Mouse (Mus musculus) telencephalon, adult 2 months (tissue): ENCODE measurements around the gene Vwa8.

Experiments used
- DNase-seq: peaks from one replicate; pipeline ENCODE4 v3.0.0-alpha.2; 2011; ENCODE audit warnings: low read depth, low spot score

Gene Vwa8

DNA sequence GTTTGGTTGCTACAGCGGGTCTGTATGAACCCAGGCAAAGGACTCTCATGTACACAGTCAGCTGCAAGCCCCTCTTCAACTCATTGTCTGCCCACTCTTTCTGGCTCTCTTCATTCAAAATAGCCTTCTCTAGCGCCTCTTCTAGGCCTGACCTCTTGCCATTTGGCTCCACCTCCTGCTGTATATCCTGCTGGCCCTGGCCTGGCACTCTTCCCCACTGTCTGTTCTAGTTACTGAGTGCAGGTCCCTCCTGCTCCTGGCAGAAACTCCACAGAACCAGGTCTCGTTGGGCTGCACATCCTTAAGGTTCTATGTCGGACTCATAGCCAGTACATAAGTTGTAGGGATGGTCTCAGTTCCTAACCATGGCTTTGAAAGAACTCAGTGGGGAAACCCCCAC lies 293.5 kb downstream of the Vwa8 start:
- no peak for DNase-seq

- DNase-seq, result no peak
Measured at GRCm38 (mm10) chr14:79143696-79144095, 294.8 kb downstream of the Vwa8 start.

DNA sequence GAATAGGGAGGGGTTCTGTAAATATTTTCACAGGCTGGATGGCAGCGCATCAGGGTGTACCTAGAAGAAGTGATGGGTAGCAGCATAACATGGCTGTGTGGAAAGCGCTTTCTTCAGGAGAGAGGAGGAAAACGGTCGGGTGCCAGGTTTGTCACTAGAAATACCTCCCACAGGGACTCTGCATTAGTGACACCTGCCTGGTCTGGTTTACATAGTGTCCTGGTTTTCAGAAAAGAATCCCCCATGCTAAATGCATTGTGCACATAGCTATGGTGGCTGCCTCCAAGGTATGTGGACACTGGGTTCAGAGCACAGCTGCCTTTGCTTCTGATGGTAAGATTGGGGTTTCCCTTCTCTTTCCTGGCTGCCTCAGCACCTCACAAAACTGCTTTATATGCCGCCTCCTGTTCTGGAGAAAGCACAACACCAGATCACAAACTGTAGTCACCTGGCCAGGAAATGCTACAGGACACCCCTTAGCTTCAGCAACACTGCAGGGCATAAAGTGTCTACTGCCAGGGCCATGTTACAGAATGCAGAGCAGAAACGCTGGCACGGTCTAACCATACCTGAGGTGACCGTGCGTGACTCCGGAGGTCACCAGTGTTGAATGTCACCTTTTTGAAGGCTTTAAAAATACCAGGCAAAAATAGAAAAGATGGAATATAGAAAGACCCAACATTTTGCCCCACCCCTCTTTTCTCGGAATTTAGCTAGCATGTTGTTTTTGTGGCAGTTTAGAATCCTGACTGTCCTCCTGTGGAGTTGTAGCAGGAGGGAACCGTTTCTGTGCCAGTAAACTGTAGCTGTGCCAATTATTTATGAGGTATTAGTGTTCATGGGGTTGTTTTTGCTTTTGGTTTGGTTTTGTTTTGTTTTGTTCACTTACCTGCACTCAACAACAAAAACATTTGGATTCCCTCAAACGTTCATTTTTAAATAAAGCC lies 295.7 kb downstream of the Vwa8 start:
- DNase-seq, result no peak

DNA sequence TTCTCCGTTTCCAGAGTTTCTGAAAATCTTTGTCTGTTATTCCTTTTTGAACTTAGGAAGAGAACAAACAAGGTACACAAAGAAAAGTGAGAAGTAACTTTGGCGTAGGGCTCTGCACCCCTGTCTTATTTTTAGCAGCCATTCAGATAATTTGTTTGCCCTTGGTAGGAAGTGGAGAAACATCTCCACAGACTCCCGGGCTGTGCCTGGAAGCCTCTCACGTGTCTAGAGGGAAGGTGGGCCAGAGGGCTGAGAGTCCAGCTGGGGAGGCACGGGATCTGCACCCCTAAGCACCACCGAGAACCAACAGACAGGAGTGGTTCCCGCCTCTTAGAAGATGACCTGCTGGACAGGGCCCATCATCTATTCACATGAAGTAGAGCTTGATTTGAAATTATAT lies 302.9 kb downstream of the Vwa8 start:
- DNase-seq, result no peak

DNA sequence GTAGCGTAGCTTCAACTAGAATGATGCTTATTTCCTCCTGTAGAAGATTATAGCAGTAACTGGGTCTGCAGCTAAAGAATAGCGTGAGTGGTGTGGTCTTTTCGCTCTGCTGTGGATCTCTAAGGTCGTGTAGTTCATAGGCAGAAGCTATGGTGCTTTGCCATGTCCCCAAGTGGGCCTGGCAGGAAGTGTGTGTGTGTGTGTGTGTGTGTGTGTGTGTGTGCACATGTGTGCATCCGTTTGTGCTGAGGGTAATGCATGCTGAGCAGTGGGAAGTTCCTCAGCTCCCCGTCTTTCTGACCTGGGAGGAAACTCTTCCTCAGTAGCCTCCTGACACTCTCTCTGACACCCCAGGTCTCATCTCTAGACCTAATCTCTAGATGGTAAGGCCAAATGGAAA lies 305.0 kb downstream of the Vwa8 start:
- no peak for DNase-seq

GRCm38 (mm10) chr14:79154961-79155360 lies 306.1 kb downstream of the Vwa8 start:
- no peak for DNase-seq

DNA sequence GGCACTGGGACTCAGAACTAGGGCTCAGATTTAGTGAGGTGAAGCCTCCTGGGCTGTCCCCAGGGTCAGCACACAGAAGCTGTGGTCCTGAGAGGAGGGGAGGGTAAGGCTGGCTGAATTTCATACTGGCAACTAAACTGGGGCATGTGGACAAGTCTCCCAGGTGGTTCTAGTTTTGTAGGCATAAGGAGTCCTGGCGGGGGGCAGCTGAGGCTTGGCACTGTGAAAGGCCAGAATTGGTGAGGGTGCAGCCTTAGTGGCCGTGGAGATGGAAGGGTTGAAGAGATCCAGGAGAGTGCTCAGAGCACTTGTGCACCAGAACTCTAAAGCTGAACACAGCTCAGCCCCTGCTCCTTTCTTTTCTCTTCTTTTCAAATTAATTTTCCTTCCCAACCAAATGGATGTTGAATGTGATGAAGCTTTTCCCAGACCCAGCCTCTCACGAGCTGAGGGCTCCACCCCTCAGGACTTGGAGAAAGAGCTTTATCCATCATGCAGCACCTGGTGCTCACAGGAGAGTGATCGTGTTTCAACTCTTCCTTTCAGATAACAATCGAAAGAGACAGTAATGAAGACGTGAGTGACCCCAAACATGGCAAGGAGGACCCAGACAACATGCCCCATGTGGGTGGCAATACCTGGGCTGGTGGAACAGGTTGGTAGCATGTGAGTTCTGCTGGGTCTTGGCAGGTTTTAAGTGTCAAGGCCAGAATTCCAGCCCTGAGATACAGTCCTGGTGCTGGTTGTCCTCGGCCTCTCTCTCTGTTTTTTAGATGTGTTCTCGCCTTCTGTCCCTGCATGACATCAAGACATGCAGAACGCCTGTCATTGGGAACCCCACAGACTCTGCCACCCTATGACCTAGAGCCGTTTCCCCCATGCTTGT lies 307.9 kb downstream of the Vwa8 start:
- DNase-seq, result no peak

DNA sequence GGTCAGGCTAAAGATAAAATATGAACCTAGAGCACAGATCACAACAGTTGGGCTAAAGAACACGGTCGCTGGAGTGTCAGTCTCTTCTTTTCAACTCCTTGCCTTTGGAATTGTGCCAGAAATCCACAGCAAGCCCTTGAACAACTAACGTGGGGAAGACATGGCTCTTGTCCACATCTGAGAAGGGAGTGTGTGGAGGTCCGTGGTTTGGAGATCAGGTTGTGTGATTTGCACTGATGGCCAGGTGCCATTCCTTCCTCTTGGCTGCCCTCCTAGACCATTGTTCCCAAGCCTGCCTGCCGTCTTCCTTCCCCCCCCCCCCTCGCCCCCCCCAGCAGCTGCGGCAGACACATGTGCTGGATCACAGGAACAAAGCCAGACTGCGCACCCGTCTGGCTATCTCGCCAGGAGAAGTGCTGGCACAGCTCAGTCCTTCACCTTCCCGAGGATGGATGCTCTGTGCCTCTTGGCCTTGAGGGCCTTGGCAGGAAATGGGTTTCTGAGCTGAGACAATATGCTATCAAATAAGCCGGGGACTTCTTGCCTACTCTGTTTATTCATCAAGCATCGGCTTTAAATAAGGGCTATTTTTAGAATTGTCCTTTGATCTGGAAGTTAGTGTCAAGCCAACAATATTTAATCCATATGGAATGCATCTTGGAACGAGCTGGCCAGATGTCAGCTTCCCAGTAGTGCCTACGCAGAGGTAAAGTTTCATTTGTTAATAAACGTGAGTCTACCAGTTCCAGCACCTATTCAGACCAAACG lies 308.8 kb downstream of the Vwa8 start:
- no peak for DNase-seq

GRCm38 (mm10) chr14:79158219-79158521 lies 309.3 kb downstream of the Vwa8 start:
- no peak for DNase-seq

DNA sequence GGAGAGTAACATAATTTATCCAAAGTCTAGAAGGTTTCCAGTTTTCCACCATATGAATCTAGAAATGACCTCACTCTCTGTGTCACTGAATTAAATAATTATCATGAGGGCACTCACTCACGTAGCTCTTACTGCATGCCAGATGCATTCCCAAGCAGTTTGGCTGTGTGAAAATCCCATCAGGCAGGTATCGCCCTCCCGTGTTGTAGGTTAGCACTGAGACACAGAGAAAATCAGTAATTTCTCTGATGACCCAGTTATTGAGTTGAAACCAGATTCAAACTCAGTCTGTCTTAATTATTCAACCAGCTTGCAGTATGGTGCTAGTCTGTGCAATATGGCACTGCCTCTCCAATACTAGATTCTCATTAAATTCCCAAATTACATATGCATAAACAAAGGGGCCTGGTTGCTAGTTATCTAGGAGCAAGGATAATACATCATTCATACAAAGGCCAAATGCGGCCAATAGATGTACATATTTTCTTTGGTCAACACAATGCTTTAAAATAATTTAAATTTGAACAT lies 309.9 kb downstream of the Vwa8 start:
- no peak for DNase-seq

DNA sequence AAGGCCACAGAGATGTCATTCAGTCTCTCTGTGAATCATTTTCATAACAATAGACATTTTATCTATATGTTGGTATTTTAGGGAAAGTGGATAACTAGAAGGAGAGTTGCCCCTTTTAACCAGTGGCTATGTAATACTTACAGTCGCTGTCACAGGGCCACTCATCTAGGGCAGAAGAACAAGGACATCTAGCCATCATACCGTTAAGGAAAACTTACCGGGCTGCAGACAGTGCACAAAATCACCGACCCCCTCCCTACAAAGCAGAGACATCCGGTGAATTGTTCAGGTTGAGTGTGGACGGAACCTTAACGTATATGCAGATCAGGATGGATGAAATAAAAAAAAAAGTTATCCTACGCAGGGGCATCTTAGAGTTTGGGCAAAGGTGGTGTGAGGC lies 310.6 kb downstream of the Vwa8 start:
- no peak for DNase-seq

- no peak for DNase-seq
Measured at GRCm38 (mm10) chr14:79160486-79160885, 311.6 kb downstream of the Vwa8 start.

DNA sequence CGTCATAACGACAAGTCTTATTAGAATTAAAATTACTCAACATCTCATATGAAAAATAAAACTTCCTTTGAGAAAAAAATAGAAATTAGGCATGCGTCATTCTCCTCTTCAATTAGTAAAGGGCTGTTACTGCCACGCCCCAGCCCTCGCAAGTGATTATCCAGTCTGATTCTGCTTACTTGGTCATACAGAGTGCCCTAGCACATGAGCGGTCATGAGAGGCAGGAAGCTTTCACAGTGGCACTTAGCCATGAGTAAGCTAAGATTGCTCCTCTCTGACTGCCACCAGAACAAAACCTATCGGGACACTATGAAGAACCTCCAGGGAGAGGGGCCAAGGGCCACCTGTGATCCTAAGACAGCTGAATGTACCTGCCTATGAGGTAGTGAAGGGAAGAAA lies 312.1 kb downstream of the Vwa8 start:
- no peak for DNase-seq

DNA sequence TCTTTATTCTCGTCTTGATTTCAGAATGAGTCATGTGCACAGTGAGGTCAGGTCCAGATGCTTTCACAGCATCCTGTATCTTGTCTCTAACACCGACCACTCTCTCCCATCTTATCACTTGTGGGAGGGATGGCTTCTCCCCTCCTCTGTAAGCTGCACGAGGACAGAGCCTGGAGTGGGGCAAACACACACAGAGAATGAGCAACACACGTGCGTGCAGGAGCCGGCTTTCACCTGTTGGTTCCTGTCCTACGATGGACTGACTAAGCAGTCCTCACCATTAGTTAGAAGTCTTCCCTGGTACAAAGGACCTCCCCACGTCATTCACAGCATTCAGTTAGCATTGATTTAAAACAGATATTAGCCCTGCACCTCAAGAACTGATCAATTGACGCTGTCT lies 312.9 kb downstream of the Vwa8 start:
- DNase-seq, result no peak

- DNase-seq, result no peak
Measured at GRCm38 (mm10) chr14:79162678-79163077, 313.8 kb downstream of the Vwa8 start.

DNA sequence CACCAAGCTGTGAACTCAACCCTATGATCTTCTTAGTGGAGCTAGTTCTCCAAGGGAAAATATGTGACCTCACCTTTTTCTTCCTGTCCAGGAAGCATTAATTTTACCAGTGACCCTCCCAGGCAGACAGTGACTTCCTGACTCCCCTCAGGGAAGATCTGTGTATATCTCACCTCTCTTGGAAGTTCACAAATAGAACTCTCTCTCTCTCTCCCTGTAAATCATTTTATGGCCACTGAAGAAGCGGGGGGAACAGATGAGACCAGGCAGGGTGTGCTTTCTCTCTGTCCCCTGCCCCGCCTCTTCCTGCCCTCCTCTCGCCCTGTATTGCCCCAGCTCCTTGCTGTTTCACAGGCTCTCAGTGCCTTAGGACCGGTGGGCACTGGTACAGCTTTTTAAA lies 315.5 kb downstream of the Vwa8 start:
- no peak for DNase-seq

DNA sequence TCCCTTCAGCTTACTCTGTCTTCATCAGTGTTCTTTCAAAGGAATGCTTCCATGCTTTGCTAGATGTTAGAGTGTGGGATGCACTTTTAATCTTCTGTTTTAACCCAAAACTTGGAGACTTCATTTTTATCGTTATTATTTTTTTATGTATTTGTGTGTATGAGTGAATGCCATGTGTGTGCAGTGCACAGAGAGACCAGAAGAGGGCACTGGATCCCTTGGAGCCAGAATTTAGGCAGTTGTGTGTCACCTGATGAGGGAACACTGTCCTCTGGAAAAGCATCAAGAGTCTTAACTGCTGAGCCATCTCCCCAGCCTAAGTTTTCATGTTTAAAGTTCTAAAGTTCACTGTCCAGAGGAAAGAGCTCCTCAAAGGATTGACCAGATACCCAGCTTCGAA lies 316.1 kb downstream of the Vwa8 start:
- no peak for DNase-seq

- no peak for DNase-seq
Measured at GRCm38 (mm10) chr14:79174526-79174925, 325.7 kb downstream of the Vwa8 start.

DNA sequence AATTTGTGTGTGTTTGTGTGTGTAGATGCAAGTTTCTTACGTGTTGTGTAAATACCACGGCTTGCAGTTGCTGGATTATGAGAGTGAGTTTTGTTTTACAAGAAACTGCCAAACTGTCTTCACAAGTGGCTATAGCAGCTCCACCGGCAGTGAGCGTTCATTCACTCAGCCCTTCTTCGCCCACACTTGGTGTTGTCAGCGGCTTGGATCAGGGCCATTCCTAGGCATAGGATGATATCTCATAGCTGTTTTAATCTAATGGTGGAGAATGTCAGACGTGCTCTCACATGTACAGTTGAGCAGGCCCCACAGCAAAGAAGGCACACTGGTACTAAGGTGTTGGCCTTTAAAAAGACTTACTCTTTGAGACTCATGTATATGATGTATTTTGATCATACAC lies 328.9 kb downstream of the Vwa8 start:
- DNase-seq, result no peak

- no peak for DNase-seq
Measured at GRCm38 (mm10) chr14:79178247-79178646, 329.4 kb downstream of the Vwa8 start.

- no peak for DNase-seq
Measured at GRCm38 (mm10) chr14:79180078-79180730, 331.4 kb downstream of the Vwa8 start.
